Comparison of ENCODE assay signal across 8 mouse cellular contexts in the genomic region with DNA sequence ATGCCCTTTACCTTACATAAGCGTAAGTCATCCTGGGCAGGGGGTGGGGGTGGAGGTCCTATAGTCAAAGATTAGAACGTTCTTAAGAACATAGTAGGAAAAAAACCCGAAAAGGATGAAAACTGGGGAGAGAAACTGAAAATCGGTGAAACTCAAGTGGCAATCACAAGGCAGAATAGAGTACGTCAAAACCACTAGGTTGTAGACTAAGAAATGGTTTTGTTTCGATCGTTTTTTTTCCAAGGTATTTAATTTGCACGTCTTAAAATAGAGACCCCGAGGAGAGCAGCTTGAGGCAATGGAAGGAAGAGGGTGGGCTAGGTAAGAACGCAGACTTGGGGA. TPM values are rescaled to one million over a fixed set of nuclear protein-coding genes. Genes with fewer than 3 reads are reported as not detected.
A peak's percentile ranks its signal among the peaks of the same experiment; 100 is the strongest.
DNase-seq lines count a peak whose midpoint lies in the region; ATAC-seq and TF ChIP-seq lines count a peak whose summit lies in the region.

No protein-coding gene starts in this region.

- 11% methylated on average over 10 of the region's 10 CpGs for WGBS in lung, embryonic 16.5 days
- 8% methylated on average over 10 of the region's 10 CpGs for WGBS in embryonic facial prominence, embryonic 13.5 days
- 17% methylated on average over 10 of the region's 10 CpGs for WGBS in intestine, postnatal 0 days
- WGBS in neural tube, embryonic 15.5 days = 14% methylated on average over 10 of the region's 10 CpGs

- H3K36me3 ChIP-seq in lung, embryonic 16.5 days (ENCODE audit: control insufficient read depth, insufficient read depth, low read length) = no peaks in the 10 kb centered on the region
- H3K36me3 ChIP-seq in embryonic facial prominence, embryonic 13.5 days = no peaks in the 10 kb centered on the region
- no peaks in the 10 kb centered on the region for H3K36me3 ChIP-seq in intestine, postnatal 0 days (ENCODE audit: control insufficient read depth, insufficient read depth)
- no peaks in the 10 kb centered on the region for H3K36me3 ChIP-seq in neural tube, embryonic 15.5 days

- H3K9ac ChIP-seq in lung, embryonic 16.5 days (ENCODE audit: low read length) = peak overlapping the region; percentile 95
- H3K9ac ChIP-seq in embryonic facial prominence, embryonic 13.5 days = peak overlapping the region; percentile 84
- peak overlapping the region; percentile 78 for H3K9ac ChIP-seq in intestine, postnatal 0 days (ENCODE audit: low read depth, low read length)
- H3K9ac ChIP-seq in neural tube, embryonic 15.5 days (replicated peaks) = peak overlapping the region; percentile 82

- DNase-seq in lung, postnatal 36 days = no peak
- DNase-seq in adrenal gland, adult 8-10 months = no peak

- TF ChIP-seq CTCF in intestine, postnatal 0 days (IDR thresholded peaks at IDR 0.05; ENCODE audit: low read depth) = no peak

- no peak for ATAC-seq in lung, embryonic 16.5 days (ENCODE audit: low read depth)
- no peak for ATAC-seq in embryonic facial prominence, embryonic 13.5 days (ENCODE audit: insufficient number of reproducible peaks, insufficient read depth, low FRiP score, low TSS enrichment, low read depth)
- ATAC-seq in intestine, postnatal 0 days = no peak
- no peak for ATAC-seq in neural tube, embryonic 15.5 days (ENCODE audit: low FRiP score)
- ATAC-seq in inflammation-experienced regulatory T-cells, adult 6 months = no peak
- ATAC-seq in megakaryocyte progenitor cell, adult 5-6 weeks (replicated peaks; ENCODE audit: poor library complexity) = no peak

- H3K4me1 ChIP-seq in lung, embryonic 16.5 days (replicated peaks; ENCODE audit: control insufficient read depth, insufficient read depth, low read length) = peaks cover 10% of the 10 kb centered on the region
- H3K4me1 ChIP-seq in embryonic facial prominence, embryonic 13.5 days = peaks cover 9% of the 10 kb centered on the region; the same call in 1 of the 2 replicates
- H3K4me1 ChIP-seq in intestine, postnatal 0 days (replicated peaks; ENCODE audit: control insufficient read depth, insufficient read depth, low read length) = 0 out of 2 replicates have a peak, but pooled peaks cover 2% of the 10 kb centered on the region
- H3K4me1 ChIP-seq in neural tube, embryonic 15.5 days = peaks cover 18% of the 10 kb centered on the region

- H3K4me3 ChIP-seq in lung, embryonic 16.5 days (ENCODE audit: low read length) = peak overlapping the region; percentile 76
- peak overlapping the region; percentile 71 for H3K4me3 ChIP-seq in embryonic facial prominence, embryonic 13.5 days
- peak overlapping the region; percentile 78 for H3K4me3 ChIP-seq in intestine, postnatal 0 days (ENCODE audit: low read depth, low read length)
- peak overlapping the region; percentile 87 for H3K4me3 ChIP-seq in neural tube, embryonic 15.5 days (replicated peaks)

- peak overlapping the region; percentile 86 for H3K4me2 ChIP-seq in lung, embryonic 16.5 days (ENCODE audit: low read depth, low read length)
- H3K4me2 ChIP-seq in embryonic facial prominence, embryonic 13.5 days = peak overlapping the region; percentile 78
- peak overlapping the region; percentile 95 for H3K4me2 ChIP-seq in intestine, postnatal 0 days (replicated peaks; ENCODE audit: low read depth)
- H3K4me2 ChIP-seq in neural tube, embryonic 15.5 days = peak overlapping the region; percentile 69

- no peaks in the 10 kb centered on the region for H3K27me3 ChIP-seq in lung, embryonic 16.5 days (ENCODE audit: control insufficient read depth, insufficient read depth, low read depth, low read length)
- H3K27me3 ChIP-seq in embryonic facial prominence, embryonic 13.5 days = no peaks in the 10 kb centered on the region
- no peaks in the 10 kb centered on the region for H3K27me3 ChIP-seq in intestine, postnatal 0 days (replicated peaks; ENCODE audit: control insufficient read depth, insufficient read depth, low read length)
- H3K27me3 ChIP-seq in neural tube, embryonic 15.5 days (replicated peaks) = no peaks in the 10 kb centered on the region

- no peaks in the 10 kb centered on the region for H3K9me3 ChIP-seq in lung, embryonic 16.5 days (ENCODE audit: control insufficient read depth, low read length)
- no peaks in the 10 kb centered on the region for H3K9me3 ChIP-seq in embryonic facial prominence, embryonic 13.5 days
- H3K9me3 ChIP-seq in intestine, postnatal 0 days (ENCODE audit: control insufficient read depth) = no peaks in the 10 kb centered on the region
- no peaks in the 10 kb centered on the region for H3K9me3 ChIP-seq in neural tube, embryonic 15.5 days (replicated peaks)

- no peak overlapping the region for H3K27ac ChIP-seq in lung, embryonic 16.5 days (ENCODE audit: low read length)
- no peak overlapping the region for H3K27ac ChIP-seq in embryonic facial prominence, embryonic 13.5 days
- H3K27ac ChIP-seq in intestine, postnatal 0 days (ENCODE audit: low read depth, low read length) = no peak overlapping the region
- peak overlapping the region; percentile 91 for H3K27ac ChIP-seq in neural tube, embryonic 15.5 days (replicated peaks)

RNA-seq across cellular contexts. Expression of a gene that starts 1.2 kb away (rescaled TPM):
- 16.7 and 19.7 TPM in 2 replicates for polyA plus RNA-seq in lung, embryonic 16.5 days (2015; fragmentation: Nextera tagmentation; extraction: Ambion mirVana)
- polyA plus RNA-seq in embryonic facial prominence, embryonic 13.5 days (2015; fragmentation: Nextera tagmentation; extraction: Ambion mirVana) = 19.4 and 28.1 TPM in 2 replicates
- 8.0 and 9.2 TPM in 2 replicates for polyA plus RNA-seq in intestine, postnatal 0 days (2015; fragmentation: Nextera tagmentation; extraction: Ambion mirVana)
- 14.9 and 19.4 TPM in 2 replicates for polyA plus RNA-seq in neural tube, embryonic 15.5 days (2015; fragmentation: Nextera tagmentation; extraction: Ambion mirVana)
- polyA plus RNA-seq in inflammation-experienced regulatory T-cells, adult 6 months (2017; shearing (Covaris generic)) = 10 to 100 TPM; 14.7 to 30.3 (median 15.8) TPM
- 27.1 and 27.3 TPM in 2 replicates for total RNA-seq in megakaryocyte progenitor cell, adult 5-6 weeks (2015)
- total RNA-seq in megakaryocyte progenitor cell, adult 5-6 weeks (2017) = 12.3 and 19.8 TPM in 2 replicates
- total RNA-seq in adrenal gland, adult 8-10 months (2022) = 10 to 100 TPM; 58.6 to 85.4 (median 73.7) TPM

RNA-seq across cellular contexts. Expression of a gene that starts 53.0 kb away (rescaled TPM):
- polyA plus RNA-seq in lung, embryonic 16.5 days (2015; fragmentation: Nextera tagmentation; extraction: Ambion mirVana) = 0.28 and 0.34 TPM in 2 replicates
- polyA plus RNA-seq in embryonic facial prominence, embryonic 13.5 days (2015; fragmentation: Nextera tagmentation; extraction: Ambion mirVana) = not detected in 2 replicates
- polyA plus RNA-seq in intestine, postnatal 0 days (2015; fragmentation: Nextera tagmentation; extraction: Ambion mirVana) = not detected in 2 replicates
- polyA plus RNA-seq in neural tube, embryonic 15.5 days (2015; fragmentation: Nextera tagmentation; extraction: Ambion mirVana) = not detected in 2 replicates
- polyA plus RNA-seq in inflammation-experienced regulatory T-cells, adult 6 months (2017; shearing (Covaris generic)) = under 1 TPM in 1 of 3 experiments, not detected in 2; 0.56 TPM
- total RNA-seq in megakaryocyte progenitor cell, adult 5-6 weeks (2015) = 0.10 TPM in 1 of 2 replicates, not detected in the other
- total RNA-seq in megakaryocyte progenitor cell, adult 5-6 weeks (2017) = not detected in 2 replicates
- not detected for total RNA-seq in adrenal gland, adult 8-10 months (2022)
